Mouse (Mus musculus) E14TG2a.4 (cell line): Measurements from ENCODE around the gene Gria1.

ENCODE experiments used
- CTCF ChIP-seq: conservative IDR thresholded peaks from 2 replicates; pipeline ENCODE4 v1.5.1; 2014; ENCODE audit warnings: low read length
- NANOG ChIP-seq: IDR thresholded peaks from 2 replicates; pipeline ENCODE4 v1.6.1; 2014; ENCODE audit warnings: borderline replicate concordance, low read length, mixed read lengths

DNA sequence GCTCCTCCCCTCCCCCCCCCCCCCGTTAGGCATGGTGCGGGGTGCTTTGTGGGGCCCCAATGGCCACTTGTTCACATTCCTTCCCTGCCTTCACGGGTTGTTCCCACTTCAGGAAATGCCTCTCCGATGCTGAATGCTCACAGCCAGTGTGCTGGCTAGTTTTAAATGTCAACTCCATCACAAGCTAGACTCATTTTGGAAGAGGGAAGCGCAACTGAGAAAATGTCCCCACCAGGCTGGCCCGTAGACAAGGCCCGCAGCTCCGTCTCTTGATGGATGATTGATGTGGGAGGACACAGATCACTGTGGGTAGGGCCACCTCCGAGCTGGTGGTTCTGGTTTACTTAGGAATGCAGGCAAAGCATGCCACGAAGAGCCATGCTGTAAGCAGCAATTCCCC, 266.9 kb downstream of the Gria1 start:
- TF ChIP-seq CTCF (no peak), NANOG (no peak)
